Mouse (Mus musculus): Measurements from ENCODE around the gene Abhd16a. TPM values are rescaled to one million over a fixed set of nuclear protein-coding genes. Genes with fewer than 3 reads are reported as not detected.
"Not testable (repeated sequence)": the region's sequence is repeated elsewhere in the genome, so short reads cannot be mapped to it uniquely, and the experiment has no call there.

Abhd16a gene
- total RNA-seq, 2 experiments from 2014 or later: 92.8 to 96.8 TPM

GRCm38 (mm10) chr17:35115046-35116019 lies 26.3 kb downstream of the Abhd16a start, which contains the start of gene Ly6g5b:
Ly6g5b (minus strand) TSS chr17:35115428.
- DNase-seq (ENCODE audit: low spot score in 2 of 2): no peak

DNA sequence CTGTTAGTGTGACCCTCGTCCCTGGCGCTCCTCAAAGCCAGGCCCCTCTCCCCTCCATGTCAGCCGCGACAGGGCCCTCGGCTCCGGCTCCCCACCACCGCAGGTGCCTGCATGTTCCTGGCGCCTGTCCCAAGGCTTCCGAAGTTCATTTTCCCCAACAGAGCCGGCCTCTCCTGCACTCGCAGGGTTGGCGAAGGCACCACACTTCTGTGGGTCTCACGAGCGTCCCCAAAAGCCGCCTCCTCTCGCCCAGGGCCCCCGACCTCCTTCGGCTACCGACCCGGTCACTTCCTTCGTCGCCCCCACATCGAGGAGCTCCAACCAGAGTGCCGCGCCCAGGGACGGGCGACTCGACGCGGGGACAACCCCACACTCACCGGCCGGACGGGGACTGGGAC lies 31.7 kb downstream of the Abhd16a start:
- no peak for DNase-seq (ENCODE audit: low spot score in 2 of 2)

DNA sequence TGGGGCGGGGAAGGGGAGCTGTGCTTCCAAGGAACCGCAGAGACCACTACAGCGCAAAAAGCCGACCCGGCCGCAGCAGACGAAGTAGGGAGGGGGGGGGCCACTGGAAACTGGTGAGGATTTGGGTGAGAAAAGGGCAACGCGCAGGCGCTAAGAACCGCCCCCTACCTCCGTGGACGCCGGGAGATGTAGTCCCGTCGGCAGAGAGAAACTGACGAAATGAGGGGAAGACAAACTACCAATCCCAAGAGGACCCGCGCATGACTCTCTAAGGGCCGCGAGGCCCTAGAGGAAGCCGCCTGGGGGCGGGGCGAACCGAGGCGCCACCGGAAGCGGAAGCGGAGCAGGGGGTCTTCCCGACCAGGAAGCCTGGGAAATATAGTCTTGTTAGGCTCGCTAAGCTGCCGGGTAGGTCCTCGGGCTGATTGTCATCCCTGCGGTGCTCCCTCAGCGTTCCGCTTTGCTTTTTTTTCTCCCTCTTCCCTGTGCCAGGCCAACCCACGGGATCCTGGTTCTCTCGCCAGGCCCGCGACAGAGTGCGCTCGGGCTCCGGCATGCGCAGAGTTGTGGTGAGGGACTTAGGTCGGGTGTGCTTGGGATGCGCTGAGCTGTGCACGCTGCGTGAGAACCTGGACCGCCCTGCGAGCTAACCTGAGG lies 32.2 kb downstream of the Abhd16a start, which contains the start of gene Gpank1:
TSS of gene Gpank1 (plus strand) at position 313 of the 657 bp plus-strand sequence.
- DNase-seq (ENCODE audit: low spot score in 2 of 2): peak; percentile 83 to 94

GRCm38 (mm10) chr17:35121871-35122303 lies 32.8 kb downstream of the Abhd16a start, which contains the start of gene Csnk2b:
Csnk2b (minus strand) TSS chr17:35122053.
- no peak for DNase-seq (ENCODE audit: low spot score in 2 of 2)

DNA sequence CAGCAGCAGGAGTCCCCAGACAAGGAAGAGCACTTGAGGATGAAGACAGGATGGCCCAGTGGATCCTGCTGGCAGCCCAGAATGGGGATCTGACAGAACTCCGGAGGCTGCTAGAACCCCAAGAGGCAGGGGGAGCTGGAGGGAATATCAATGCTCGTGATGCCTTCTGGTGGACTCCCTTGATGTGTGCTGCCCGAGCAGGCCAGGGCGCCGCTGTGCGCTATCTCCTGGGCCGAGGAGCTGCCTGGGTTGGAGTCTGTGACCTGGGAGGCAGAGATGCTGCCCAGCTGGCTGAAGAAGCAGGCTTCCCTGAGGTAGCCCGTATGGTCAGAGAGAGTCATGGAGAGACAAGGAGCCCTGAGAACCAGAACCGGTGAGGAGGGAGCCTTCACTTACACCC lies 34.2 kb downstream of the Abhd16a start:
- not testable (repeated sequence) for DNase-seq (ENCODE audit: low spot score in 2 of 2)

GRCm38 (mm10) chr17:35124261-35124896 lies 35.3 kb downstream of the Abhd16a start:
- DNase-seq (ENCODE audit: low spot score in 2 of 2): not testable (repeated sequence)

GRCm38 (mm10) chr17:35125081-35125480 lies 36.0 kb downstream of the Abhd16a start:
- DNase-seq (ENCODE audit: low spot score in 2 of 2): no peak

GRCm38 (mm10) chr17:35125578-35125977 lies 36.5 kb downstream of the Abhd16a start:
- DNase-seq (ENCODE audit: low spot score in 2 of 2): no peak

DNA sequence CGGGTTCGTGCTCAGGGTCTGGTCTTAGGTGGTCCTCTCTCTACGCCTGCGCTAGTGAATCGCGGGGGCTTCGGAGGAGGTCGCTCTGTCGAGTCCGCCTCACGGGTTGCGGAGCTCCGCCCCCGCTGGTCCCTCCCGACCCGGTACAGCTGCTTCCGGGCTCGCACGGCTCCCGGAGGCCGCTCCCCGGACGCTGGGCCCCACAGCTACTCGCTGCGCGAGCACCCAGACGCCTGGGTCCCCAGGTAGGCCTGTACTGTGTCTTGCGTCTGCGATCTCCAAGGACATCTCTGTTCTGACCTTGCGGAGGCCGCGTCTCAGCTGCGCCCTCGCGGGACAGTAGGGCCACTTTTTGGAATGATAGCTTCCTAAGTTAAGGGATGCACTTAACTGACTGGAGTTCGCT lies 37.1 kb downstream of the Abhd16a start, which contains the start of gene D17H6S53E:
TSS of gene D17H6S53E (plus strand) at position 168 of the 406 bp plus-strand sequence.
- peak in 1 of 2 experiments; percentile 51 for DNase-seq (ENCODE audit: low spot score in 2 of 2)

DNA sequence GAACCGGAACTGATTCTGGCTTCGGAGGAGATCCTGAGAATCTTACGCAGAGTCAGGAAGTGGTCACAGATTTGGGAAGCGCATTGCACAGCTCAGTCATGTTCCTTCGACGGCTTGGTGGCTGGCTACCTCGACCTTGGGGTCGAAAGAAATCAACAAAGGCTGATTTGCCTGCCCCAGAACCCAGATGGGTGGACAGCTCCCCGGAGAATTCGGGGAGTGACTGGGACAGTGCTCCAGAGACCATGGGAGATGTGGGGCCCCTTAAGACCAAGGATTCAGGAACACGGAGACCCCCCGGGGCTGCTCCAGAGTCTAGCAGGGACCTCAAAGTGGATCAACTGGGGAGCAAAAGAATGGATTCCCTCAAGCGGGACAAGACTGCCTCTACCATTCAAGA lies 38.0 kb downstream of the Abhd16a start:
- DNase-seq (ENCODE audit: low spot score in 2 of 2): no peak

DNA sequence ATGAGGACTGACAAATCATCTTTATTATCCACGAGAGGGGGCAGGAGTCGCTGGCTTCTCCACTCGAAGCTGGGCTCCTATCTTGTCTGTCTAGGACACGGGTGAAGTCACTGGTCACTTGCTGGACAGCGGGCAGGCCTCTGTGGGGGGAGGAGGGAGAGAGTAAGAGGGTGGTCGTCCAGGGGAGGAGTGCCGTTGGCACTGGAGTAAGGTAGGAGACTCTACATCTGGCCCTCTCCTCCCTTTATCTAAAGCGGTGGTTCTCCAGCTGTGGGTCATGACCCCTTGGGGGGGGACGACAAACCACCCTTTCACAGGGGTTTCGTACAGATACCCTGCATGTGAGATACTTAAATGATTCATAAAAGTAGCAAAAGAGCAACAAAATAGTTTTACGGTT lies 39.9 kb downstream of the Abhd16a start:
- DNase-seq (ENCODE audit: low spot score in 2 of 2): no peak

GRCm38 (mm10) chr17:35131038-35131437 lies 42.0 kb downstream of the Abhd16a start:
- no peak for DNase-seq (ENCODE audit: low spot score in 2 of 2)

GRCm38 (mm10) chr17:35131500-35132173 lies 42.6 kb downstream of the Abhd16a start, which contains the start of gene Apom:
Apom (minus strand) TSS chr17:35132050.
- no peak for DNase-seq (ENCODE audit: low spot score in 2 of 2)

DNA sequence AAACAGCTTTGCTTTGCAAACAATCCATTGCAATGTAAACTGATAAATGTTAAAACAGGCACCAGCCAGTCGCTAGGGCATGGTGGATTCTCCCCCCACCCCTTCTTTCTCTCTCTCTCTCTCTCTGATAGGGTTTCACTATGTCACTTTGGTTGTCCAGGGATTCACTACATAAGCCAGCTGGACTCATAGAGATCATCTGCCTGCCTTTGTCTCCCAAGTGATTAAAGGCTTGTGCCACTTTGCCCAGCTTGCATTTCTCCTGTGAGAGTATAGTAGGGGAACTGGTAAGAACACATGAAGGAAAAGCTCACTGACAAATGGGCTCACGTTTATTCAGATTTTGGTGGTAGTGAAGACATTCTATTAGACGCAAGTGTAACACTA lies 43.1 kb downstream of the Abhd16a start:
- no peak for DNase-seq (ENCODE audit: low spot score in 2 of 2)

DNA sequence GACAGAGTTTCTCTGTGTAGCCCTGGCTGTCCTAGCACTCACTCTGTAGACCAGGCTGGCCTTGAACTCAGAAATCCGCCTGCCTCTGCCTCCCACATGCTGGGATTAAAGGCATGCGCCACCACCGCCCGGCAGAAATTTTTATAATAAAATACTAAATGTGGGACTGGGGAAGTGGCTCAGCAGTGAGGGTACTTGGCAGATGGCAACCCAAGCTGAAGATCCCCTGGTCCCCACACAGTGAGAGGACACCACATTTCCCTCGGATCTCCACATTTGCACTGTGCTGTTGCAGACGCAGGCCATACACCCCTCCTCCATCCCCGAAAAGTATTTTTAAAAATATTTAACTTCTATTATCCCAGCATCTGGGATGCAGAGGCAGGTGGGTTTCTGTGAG lies 44.5 kb downstream of the Abhd16a start:
- no peak for DNase-seq (ENCODE audit: low spot score in 2 of 2)

DNA sequence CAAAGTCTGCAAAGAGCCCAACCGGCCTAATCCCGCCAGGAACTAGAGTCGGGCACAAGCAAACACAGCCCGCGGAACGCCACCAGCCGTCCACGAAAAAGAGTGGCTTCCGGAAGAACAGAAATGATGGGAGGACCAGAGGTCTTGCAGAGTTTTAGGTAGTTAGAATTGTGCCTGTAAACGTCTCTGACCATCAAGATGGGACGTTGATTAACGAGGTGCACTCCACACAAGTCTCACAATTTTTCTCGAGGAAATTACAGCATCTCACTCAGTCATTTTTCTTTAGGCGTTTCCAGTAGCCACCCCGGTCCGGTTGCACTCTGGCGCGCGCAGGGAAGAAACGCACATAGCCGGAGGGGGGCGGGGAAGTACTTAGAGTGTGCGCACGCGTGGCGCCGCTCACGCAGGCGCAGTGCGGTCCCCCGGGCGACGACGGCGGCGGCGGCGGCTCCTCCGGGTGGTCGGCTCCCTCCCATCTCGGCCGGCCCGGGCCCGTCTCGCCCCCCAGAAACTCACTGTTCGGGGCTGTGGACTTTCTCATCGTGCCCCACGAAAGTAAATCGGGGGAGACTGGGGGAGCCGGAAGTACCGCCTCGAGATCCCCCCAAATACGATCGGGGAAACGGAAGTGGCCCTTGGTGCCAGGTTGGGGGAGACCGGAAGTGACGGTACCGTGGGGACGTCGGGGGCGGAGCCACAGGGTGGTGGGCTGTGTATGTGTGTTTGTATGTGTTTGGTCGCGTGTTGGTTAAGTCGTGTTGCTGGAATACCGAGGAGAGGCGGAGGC lies 45.9 kb downstream of the Abhd16a start, which contains the start of gene Bag6:
TSS of gene Bag6 (plus strand) at position 378 of the 790 bp plus-strand sequence.
- peak; percentile 91 to 92 for DNase-seq (ENCODE audit: low spot score in 2 of 2)

DNA sequence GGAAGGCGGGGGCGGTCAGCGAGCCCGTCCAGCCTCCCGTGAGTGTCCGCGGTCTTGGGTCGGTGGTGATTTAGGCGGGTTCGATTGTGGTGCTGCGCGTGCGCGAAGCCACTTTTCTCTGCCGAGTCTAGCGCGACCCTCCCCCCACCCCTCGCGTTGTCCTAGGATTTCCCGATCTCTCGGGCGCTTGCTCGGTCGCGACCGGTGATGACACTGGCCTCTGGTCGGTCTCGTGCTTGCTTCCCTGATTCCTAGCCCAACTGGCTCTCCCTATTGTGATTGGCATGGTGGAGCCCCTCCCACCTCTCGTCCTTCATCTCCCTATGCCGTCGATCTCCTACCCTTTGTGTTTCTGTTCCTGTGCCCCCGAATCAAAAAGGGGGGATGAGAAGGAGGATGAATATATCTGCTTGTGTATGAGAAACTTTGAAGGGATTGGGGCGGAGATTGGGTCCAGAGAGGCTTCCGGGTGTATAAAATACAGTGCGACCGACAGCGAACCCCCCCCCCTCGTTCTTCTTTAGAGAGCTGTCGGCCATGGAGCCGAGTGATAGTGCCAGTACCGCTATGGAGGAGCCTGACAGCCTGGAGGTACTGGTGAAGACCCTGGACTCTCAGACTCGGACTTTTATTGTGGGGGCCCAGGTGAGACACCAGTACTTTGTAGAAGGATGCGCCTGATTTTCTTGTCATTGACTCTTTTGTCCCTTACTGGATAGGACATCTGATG lies 46.7 kb downstream of the Abhd16a start:
- no peak for DNase-seq (ENCODE audit: low spot score in 2 of 2)

DNA sequence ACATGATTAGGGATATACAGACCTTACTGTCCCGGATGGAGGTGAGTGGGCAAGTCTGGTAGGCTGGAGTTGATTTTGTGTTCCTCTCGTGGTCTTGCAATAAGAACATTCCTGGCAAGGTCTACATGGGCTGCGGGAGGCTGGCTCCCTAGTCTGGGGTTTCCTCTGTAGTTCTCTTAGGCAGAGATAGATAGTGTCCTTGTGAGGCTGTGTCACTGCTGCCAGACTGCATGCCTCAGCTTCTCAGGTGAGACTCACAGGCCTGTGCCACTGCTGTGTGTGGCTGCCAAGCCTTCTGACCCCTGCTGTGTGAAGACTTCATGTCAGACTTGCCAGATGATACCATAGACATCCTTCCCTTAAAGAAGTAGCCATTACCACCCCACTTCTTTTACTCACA lies 50.2 kb downstream of the Abhd16a start:
- DNase-seq (ENCODE audit: low spot score in 2 of 2): no peak

DNA sequence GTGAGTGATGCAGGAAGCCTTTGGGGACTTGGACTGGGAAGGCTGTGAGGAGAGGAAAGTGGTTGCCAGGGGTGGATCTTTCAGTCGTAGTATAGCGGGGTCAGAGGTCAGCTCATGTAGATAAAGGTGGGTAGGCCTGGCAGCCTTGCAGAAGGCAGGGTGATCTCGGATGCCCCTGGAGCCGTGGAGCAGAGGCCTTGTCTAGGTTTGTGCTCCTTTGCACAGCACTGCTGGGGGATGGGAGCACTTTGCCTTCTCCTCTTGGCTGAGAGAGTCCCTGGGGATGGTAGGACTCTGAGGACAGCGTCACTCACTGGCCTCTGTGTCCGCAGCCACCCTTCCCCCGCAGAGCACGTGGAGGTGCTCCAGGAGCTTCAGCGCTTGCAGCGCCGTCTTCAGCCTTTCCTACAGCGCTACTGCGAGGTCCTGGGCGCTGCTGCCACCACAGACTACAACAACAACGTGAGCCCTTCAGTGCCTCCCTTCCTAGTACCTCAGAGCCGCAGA lies 51.5 kb downstream of the Abhd16a start:
- DNase-seq (ENCODE audit: low spot score in 2 of 2): no peak
